Mouse (Mus musculus): Measurements from ENCODE around the gene Strn4. TPM values are rescaled to one million over a fixed set of nuclear protein-coding genes. Genes with fewer than 3 reads are reported as not detected.

Strn4 gene
- polyA plus RNA-seq, 1 experiment from 2014 or later, result 176 TPM

- no peak overlapping the region for H3K4me3 ChIP-seq (replicated peaks)
- no peak overlapping the region for H3K27ac ChIP-seq
- peaks cover 78% of the 10 kb centered on the region for H3K36me3 ChIP-seq (replicated peaks)
- ATAC-seq (ENCODE audit: low FRiP score), result no peak
- peaks cover 5% of the 10 kb centered on the region; the same call in 1 of the 2 replicates for H3K4me1 ChIP-seq
- H3K27me3 ChIP-seq, result no peaks in the 10 kb centered on the region
- whole genome bisulfite sequencing, result 92% methylated on average over 18 of the region's 18 CpGs
- no peak overlapping the region for H3K4me2 ChIP-seq
- H3K9me3 ChIP-seq, result no peaks in the 10 kb centered on the region
- no peak overlapping the region for H3K9ac ChIP-seq
Measured at GRCm38 (mm10) chr7:16837916-16838803, 22.5 kb downstream of the Strn4 start.

- Histone ChIP-seq H3K27me3 (0 out of 2 replicates have a peak, but pooled peaks cover 2% of the 10 kb centered on the region), H3K4me1 (peaks cover 12% of the 10 kb centered on the region), H3K9ac (no peak overlapping the region; the same call in 1 of the 2 replicates), H3K27ac (no peak overlapping the region), H3K4me3 (replicated peaks) (no peak overlapping the region), H3K9me3 (no peaks in the 10 kb centered on the region), H3K36me3 (replicated peaks) (peaks cover 71% of the 10 kb centered on the region), H3K4me2 (no peak overlapping the region)
- ATAC-seq (ENCODE audit: low FRiP score), result no peak
- WGBS, result 81% methylated on average over 6 of the region's 6 CpGs
Measured at GRCm38 (mm10) chr7:16838804-16839426, 23.2 kb downstream of the Strn4 start.

- 0 out of 2 replicates have a peak, but pooled peaks cover 5% of the 10 kb centered on the region for H3K27me3 ChIP-seq
- H3K4me3 ChIP-seq (replicated peaks), result no peak overlapping the region
- peaks cover 64% of the 10 kb centered on the region for H3K36me3 ChIP-seq (replicated peaks)
- H3K9me3 ChIP-seq, result no peaks in the 10 kb centered on the region
- 95% methylated on average over 12 of the region's 12 CpGs for WGBS
- no peak for ATAC-seq (ENCODE audit: low FRiP score)
- H3K4me1 ChIP-seq, result peaks cover 19% of the 10 kb centered on the region
- H3K4me2 ChIP-seq, result no peak overlapping the region
- H3K9ac ChIP-seq, result no peak overlapping the region
- no peak overlapping the region for H3K27ac ChIP-seq
Measured at GRCm38 (mm10) chr7:16839427-16840108, 23.9 kb downstream of the Strn4 start.

- no peak for ATAC-seq (ENCODE audit: low FRiP score)
- Histone ChIP-seq H3K4me3 (replicated peaks) (no peak overlapping the region), H3K9ac (no peak overlapping the region), H3K4me1 (peaks cover 24% of the 10 kb centered on the region), H3K4me2 (no peak overlapping the region), H3K36me3 (replicated peaks) (peaks cover 59% of the 10 kb centered on the region), H3K9me3 (no peaks in the 10 kb centered on the region), H3K27me3 (0 out of 2 replicates have a peak, but pooled peaks cover 5% of the 10 kb centered on the region), H3K27ac (no peak overlapping the region)
- 93% methylated on average over 2 of the region's 2 CpGs for WGBS
Measured at GRCm38 (mm10) chr7:16840109-16840491, 24.4 kb downstream of the Strn4 start.

- Histone ChIP-seq H3K9ac (no peak overlapping the region), H3K27me3 (0 out of 2 replicates have a peak, but pooled peaks cover 5% of the 10 kb centered on the region), H3K4me3 (replicated peaks) (no peak overlapping the region), H3K27ac (no peak overlapping the region), H3K36me3 (replicated peaks) (peaks cover 51% of the 10 kb centered on the region), H3K4me2 (no peak overlapping the region), H3K9me3 (no peaks in the 10 kb centered on the region), H3K4me1 (peaks cover 32% of the 10 kb centered on the region)
- ATAC-seq (ENCODE audit: low FRiP score), result no peak
- WGBS, result 79% methylated on average over 4 of the region's 4 CpGs
Measured at GRCm38 (mm10) chr7:16841078-16841477, 25.4 kb downstream of the Strn4 start.

GRCm38 (mm10) chr7:16841561-16842560, 26.2 kb downstream of the Strn4 start:
- H3K4me3 ChIP-seq (replicated peaks), result peak overlapping the region; percentile 63
- H3K9me3 ChIP-seq, result no peaks in the 10 kb centered on the region
- peak overlapping the region; percentile 47 for H3K27ac ChIP-seq
- H3K9ac ChIP-seq, result peak overlapping the region; percentile 78
- peaks cover 48% of the 10 kb centered on the region for H3K36me3 ChIP-seq (replicated peaks)
- 0 out of 2 replicates have a peak, but pooled peaks cover 5% of the 10 kb centered on the region for H3K27me3 ChIP-seq
- peak overlapping the region; percentile 89 for H3K4me2 ChIP-seq
- WGBS, result 49% methylated on average over 11 of the region's 11 CpGs
- ATAC-seq (ENCODE audit: low FRiP score), result peak; percentile 2; the same call in 1 of the 2 replicates
- H3K4me1 ChIP-seq, result peaks cover 32% of the 10 kb centered on the region

GRCm38 (mm10) chr7:16842645-16843063, 27.0 kb downstream of the Strn4 start, which contains the start of gene Prkd2:
Gene Prkd2 (plus strand): TSS chr7:16842902.
- H3K27me3 ChIP-seq, result 0 out of 2 replicates have a peak, but pooled peaks cover 5% of the 10 kb centered on the region
- H3K27ac ChIP-seq, result peak within 1 kb of the TSS; percentile 47
- WGBS, result under 1% methylated on average over 31 of the region's 32 CpGs
- peaks cover 32% of the 10 kb centered on the region for H3K4me1 ChIP-seq
- ATAC-seq (ENCODE audit: low FRiP score), result peak; percentile 92
- H3K4me3 ChIP-seq (replicated peaks), result peak within 1 kb of the TSS; percentile 63
- peak within 1 kb of the TSS; percentile 89 for H3K4me2 ChIP-seq
- H3K9ac ChIP-seq, result peak within 1 kb of the TSS; percentile 78
- H3K9me3 ChIP-seq, result no peaks in the 10 kb centered on the region
- peaks cover 40% of the 10 kb centered on the region for H3K36me3 ChIP-seq (replicated peaks)

GRCm38 (mm10) chr7:16843441-16844171, 27.9 kb downstream of the Strn4 start:
- Histone ChIP-seq H3K27me3 (0 out of 2 replicates have a peak, but pooled peaks cover 5% of the 10 kb centered on the region), H3K4me2 (peak overlapping the region; percentile 89), H3K4me3 (replicated peaks) (peak overlapping the region; percentile 63), H3K4me1 (peaks cover 33% of the 10 kb centered on the region), H3K27ac (peak overlapping the region; percentile 47), H3K36me3 (replicated peaks) (peaks cover 30% of the 10 kb centered on the region), H3K9ac (peak overlapping the region; percentile 78), H3K9me3 (no peaks in the 10 kb centered on the region)
- WGBS, result 2% methylated on average over 33 of the region's 33 CpGs
- ATAC-seq (ENCODE audit: low FRiP score), result no peak

- Histone ChIP-seq H3K9ac (0 out of 2 replicates have a peak overlapping the region, but pooled peaks have one; percentile 3), H3K36me3 (replicated peaks) (peaks cover 29% of the 10 kb centered on the region), H3K27me3 (0 out of 2 replicates have a peak, but pooled peaks cover 5% of the 10 kb centered on the region), H3K4me3 (replicated peaks) (no peak overlapping the region), H3K27ac (no peak overlapping the region), H3K4me2 (peak overlapping the region; percentile 89), H3K9me3 (no peaks in the 10 kb centered on the region), H3K4me1 (peaks cover 34% of the 10 kb centered on the region)
- WGBS, result 70% methylated on average over 3 of the region's 3 CpGs
- ATAC-seq (ENCODE audit: low FRiP score), result no peak
Measured at GRCm38 (mm10) chr7:16844696-16845071, 29.0 kb downstream of the Strn4 start.

GRCm38 (mm10) chr7:16845072-16845819, 29.6 kb downstream of the Strn4 start:
- 43% methylated on average over 14 of the region's 14 CpGs for WGBS
- no peak overlapping the region for H3K27ac ChIP-seq

More at GRCm38 (mm10) chr7:16845072-16845819, 29.6 kb downstream of the Strn4 start:
- peak overlapping the region; percentile 3; the same call in 1 of the 2 replicates for H3K9ac ChIP-seq
- peaks cover 29% of the 10 kb centered on the region for H3K36me3 ChIP-seq (replicated peaks)
- 0 out of 2 replicates have a peak, but pooled peaks cover 5% of the 10 kb centered on the region for H3K27me3 ChIP-seq
- H3K4me1 ChIP-seq, result peaks cover 34% of the 10 kb centered on the region
- 0 out of 2 replicates have a peak overlapping the region, but pooled peaks have one; percentile 5 for H3K4me3 ChIP-seq (replicated peaks)
- H3K9me3 ChIP-seq, result no peaks in the 10 kb centered on the region
- no peak for ATAC-seq (ENCODE audit: low FRiP score)
- H3K4me2 ChIP-seq, result peak overlapping the region; percentile 36

Data from forebrain, embryonic 12.5 days (tissue).